Mouse (Mus musculus) testis, adult 2 months (tissue): Measurements from ENCODE around the gene Pea15a. TPM values are rescaled to one million over a fixed set of nuclear protein-coding genes. Genes with fewer than 3 reads are reported as not detected.

ENCODE experiments used
- H3K27ac ChIP-seq: fragments of 200-500 bp; 2 replicates; pipeline ENCODE4 v1.5.1; 2012; ENCODE audit warnings: low read depth, low read length; ENCODE audit not compliant: control insufficient read depth, insufficient read depth
- H3K27me3 ChIP-seq: fragments of 200-500 bp; 2 replicates; pipeline ENCODE4 v1.6.1; 2012; ENCODE audit warnings: mild to moderate bottlenecking, low read length, moderate library complexity; ENCODE audit not compliant: control insufficient read depth, insufficient read depth
- H3K36me3 ChIP-seq: fragments of 200-500 bp; 2 replicates; pipeline ENCODE4 v1.6.1; 2012; ENCODE audit warnings: mild to moderate bottlenecking, low read length; ENCODE audit not compliant: control insufficient read depth, insufficient read depth
- H3K4me1 ChIP-seq: fragments of 200-500 bp; 2 replicates; pipeline ENCODE4 v1.6.1; 2012; ENCODE audit warnings: low read length; ENCODE audit not compliant: control insufficient read depth, insufficient read depth
- H3K4me3 ChIP-seq: fragments of 200-500 bp; 2 replicates; pipeline ENCODE4 v1.5.1; 2012; ENCODE audit warnings: low read depth, mild to moderate bottlenecking, low read length, moderate library complexity, mixed read lengths; ENCODE audit not compliant: control insufficient read depth
- CTCF ChIP-seq: fragments of 200-500 bp; IDR thresholded peaks from 2 replicates; pipeline ENCODE4 v1.5.1; 2012; ENCODE audit warnings: low read depth, mild to moderate bottlenecking, inconsistent platforms, low read length, moderate library complexity; ENCODE audit not compliant: control insufficient read depth, insufficient read depth, insufficient replicate concordance
- POLR2A ChIP-seq: fragments of 200-500 bp; IDR thresholded peaks from 2 replicates; pipeline ENCODE4 v1.6.1; 2012; ENCODE audit warnings: low read depth, mild to moderate bottlenecking, inconsistent platforms, low read length, moderate library complexity; ENCODE audit not compliant: control insufficient read depth
- polyA plus RNA-seq: library from polyadenylated mRNA; depleted of rRNA; stranded (reverse); fragments of >200 nt; gene quantifications from 2 replicates; pipeline ENCODE4 v1.2.3, GENCODE M21; 2012

The Pea15a gene
- polyA plus RNA-seq, 1 experiment, result 15.8 TPM

GRCm38 (mm10) chr1:172217148-172217547 is 10.5 kb upstream of the Pea15a start:
- Histone ChIP-seq H3K36me3 (no peaks in the 10 kb centered on the region), H3K4me3 (peak overlapping the region; percentile 25; the same call in 1 of the 2 replicates), H3K4me1 (peaks cover 6% of the 10 kb centered on the region), H3K27me3 (no peaks in the 10 kb centered on the region), H3K27ac (no peak overlapping the region)
- TF ChIP-seq CTCF, result peak; percentile 87
- TF ChIP-seq POLR2A, result no peak

GRCm38 (mm10) chr1:172214748-172215147 is 8.1 kb upstream of the Pea15a start:
- H3K27ac ChIP-seq, result no peak overlapping the region
- no peaks in the 10 kb centered on the region for H3K36me3 ChIP-seq
- no peak overlapping the region for H3K4me3 ChIP-seq
- TF ChIP-seq CTCF (no peak), POLR2A (no peak)
- peaks cover 6% of the 10 kb centered on the region for H3K4me1 ChIP-seq
- no peaks in the 10 kb centered on the region for H3K27me3 ChIP-seq

- Histone ChIP-seq H3K4me1 (peaks cover 4% of the 10 kb centered on the region), H3K36me3 (no peaks in the 10 kb centered on the region), H3K27me3 (no peaks in the 10 kb centered on the region), H3K4me3 (no peak overlapping the region), H3K27ac (no peak overlapping the region)
- TF ChIP-seq CTCF, result no peak
- no peak for TF ChIP-seq POLR2A
These were observed 7.2 kb upstream of the Pea15a start for GRCm38 (mm10) chr1:172213771-172214170.

- Histone ChIP-seq H3K27me3 (no peaks in the 10 kb centered on the region), H3K27ac (no peak overlapping the region)
These were observed 6.2 kb upstream of the Pea15a start for GRCm38 (mm10) chr1:172212776-172213175.

GRCm38 (mm10) chr1:172207111-172207584 is 544 bp upstream of the Pea15a start:
- Histone ChIP-seq H3K36me3 (no peaks in the 10 kb centered on the region), H3K4me3 (no peak overlapping the region), H3K4me1 (peaks cover 29% of the 10 kb centered on the region), H3K27ac (no peak overlapping the region), H3K27me3 (no peaks in the 10 kb centered on the region)
- TF ChIP-seq POLR2A, result no peak
- no peak for TF ChIP-seq CTCF

More at GRCm38 (mm10) chr1:172212776-172213175, 6.2 kb upstream of the Pea15a start:
- Histone ChIP-seq H3K4me1 (peaks cover 4% of the 10 kb centered on the region), H3K36me3 (no peaks in the 10 kb centered on the region), H3K4me3 (no peak overlapping the region)
- TF ChIP-seq POLR2A (no peak), CTCF (no peak)

- TF ChIP-seq CTCF (no peak), POLR2A (no peak)
- Histone ChIP-seq H3K27me3 (no peaks in the 10 kb centered on the region), H3K4me1 (peaks cover 35% of the 10 kb centered on the region), H3K4me3 (peak overlapping the region; percentile 87; the same call in 1 of the 2 replicates), H3K36me3 (no peaks in the 10 kb centered on the region), H3K27ac (no peak overlapping the region)
These were observed 890 bp downstream of the Pea15a start for GRCm38 (mm10) chr1:172205741-172206087.

- no peaks in the 10 kb centered on the region for H3K27me3 ChIP-seq
- peaks cover 35% of the 10 kb centered on the region for H3K4me1 ChIP-seq
- H3K4me3 ChIP-seq, result no peak overlapping the region
- no peaks in the 10 kb centered on the region for H3K36me3 ChIP-seq
- no peak for TF ChIP-seq CTCF
- no peak for TF ChIP-seq POLR2A
- no peak overlapping the region for H3K27ac ChIP-seq
These were observed 1.5 kb downstream of the Pea15a start for GRCm38 (mm10) chr1:172204814-172205740.
